Mouse (Mus musculus) spleen, postnatal 36 days (tissue): ENCODE measurements at regions not wholly inside any gene's neighbourhood (a gene's known extent, or its start where the extent isn't known, plus 50 kb on each side); places are given as distances from the start of the nearest gene placed in this dataset.

ENCODE experiments used
- DNase-seq, 2 experiments: peaks; one replicate each; pipeline ENCODE4 v3.0.0; 2022; ENCODE audit warnings: low spot score in 2 of 2, mixed read lengths in 1 of 2

- no peak for DNase-seq
Observed at GRCm38 (mm10) chr8:26688745-26689478, 288.2 kb upstream of the Zfp703 start.

DNA sequence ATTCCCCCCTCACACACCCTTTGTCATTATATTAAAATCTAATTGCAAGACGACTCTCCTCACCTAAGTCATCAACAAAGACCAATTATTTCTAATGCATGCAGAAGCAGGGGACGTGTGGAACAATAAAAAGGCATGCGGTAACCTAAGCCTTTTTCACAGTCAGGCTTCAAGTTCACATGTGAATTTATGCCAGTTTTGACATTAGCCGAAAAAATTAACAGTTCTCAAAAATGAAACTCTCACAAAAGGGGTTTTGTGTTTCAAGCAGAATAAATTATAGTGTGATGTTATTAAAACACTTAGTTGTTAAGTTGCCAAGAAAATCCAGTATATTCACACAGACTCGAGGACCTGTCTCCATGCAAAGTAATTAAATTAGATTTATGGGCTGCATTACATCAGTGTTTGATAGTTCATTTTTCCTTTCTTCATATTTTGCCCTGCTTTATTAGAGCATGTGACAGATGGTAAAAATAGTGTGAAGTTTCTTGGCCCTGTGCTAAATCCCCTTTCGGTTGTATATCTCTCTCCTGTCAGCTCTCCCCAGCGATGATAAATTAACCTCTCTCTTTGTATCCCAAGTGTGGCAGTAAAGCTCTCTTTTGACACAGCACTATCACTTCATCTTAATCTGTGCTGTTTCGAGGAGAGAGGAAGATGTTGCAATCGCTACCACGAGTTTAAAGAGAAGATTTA lies 287.5 kb upstream of the Zfp703 start:
- no peak for DNase-seq

- DNase-seq, result no peak
Observed at GRCm38 (mm10) chr8:26690178-26690735, 286.9 kb upstream of the Zfp703 start.

DNA sequence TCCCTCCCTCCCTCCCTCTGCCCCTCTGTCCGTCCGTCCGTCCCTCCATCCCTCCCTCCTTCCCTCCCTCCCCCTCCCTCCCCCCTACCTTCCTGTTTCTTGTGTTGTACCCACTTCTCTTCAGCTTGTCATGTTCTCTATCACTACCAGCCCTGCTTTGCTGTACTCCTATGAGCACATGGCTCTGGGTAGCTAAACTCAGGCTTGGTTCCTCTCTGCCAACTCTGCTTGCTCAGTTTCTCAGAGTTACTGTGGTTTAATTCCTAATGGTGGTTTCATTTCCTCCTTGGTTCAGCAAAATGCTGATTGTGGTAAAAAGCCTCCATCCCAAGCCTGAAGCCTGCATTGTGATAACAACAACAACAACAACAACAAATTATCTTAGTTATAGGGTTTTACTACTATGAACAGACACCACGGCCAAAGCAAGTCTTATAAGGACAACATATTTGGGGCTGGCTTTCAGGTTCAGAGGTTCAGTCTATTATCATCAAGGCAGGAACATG lies 279.5 kb upstream of the Zfp703 start:
- peak; percentile 36 to 46 for DNase-seq

GRCm38 (mm10) chr8:26698580-26698979 lies 278.5 kb upstream of the Zfp703 start:
- DNase-seq, result peak; percentile 59 to 65

- DNase-seq, result no peak
Observed at GRCm38 (mm10) chr8:26706048-26706767, 270.9 kb upstream of the Zfp703 start.

- no peak for DNase-seq
Observed at GRCm38 (mm10) chr8:26706768-26707156, 270.4 kb upstream of the Zfp703 start.

GRCm38 (mm10) chr8:26713836-26714235 lies 263.3 kb upstream of the Zfp703 start:
- DNase-seq, result no peak

- DNase-seq, result no peak
Observed at GRCm38 (mm10) chr8:26714714-26715113, 262.4 kb upstream of the Zfp703 start.

DNA sequence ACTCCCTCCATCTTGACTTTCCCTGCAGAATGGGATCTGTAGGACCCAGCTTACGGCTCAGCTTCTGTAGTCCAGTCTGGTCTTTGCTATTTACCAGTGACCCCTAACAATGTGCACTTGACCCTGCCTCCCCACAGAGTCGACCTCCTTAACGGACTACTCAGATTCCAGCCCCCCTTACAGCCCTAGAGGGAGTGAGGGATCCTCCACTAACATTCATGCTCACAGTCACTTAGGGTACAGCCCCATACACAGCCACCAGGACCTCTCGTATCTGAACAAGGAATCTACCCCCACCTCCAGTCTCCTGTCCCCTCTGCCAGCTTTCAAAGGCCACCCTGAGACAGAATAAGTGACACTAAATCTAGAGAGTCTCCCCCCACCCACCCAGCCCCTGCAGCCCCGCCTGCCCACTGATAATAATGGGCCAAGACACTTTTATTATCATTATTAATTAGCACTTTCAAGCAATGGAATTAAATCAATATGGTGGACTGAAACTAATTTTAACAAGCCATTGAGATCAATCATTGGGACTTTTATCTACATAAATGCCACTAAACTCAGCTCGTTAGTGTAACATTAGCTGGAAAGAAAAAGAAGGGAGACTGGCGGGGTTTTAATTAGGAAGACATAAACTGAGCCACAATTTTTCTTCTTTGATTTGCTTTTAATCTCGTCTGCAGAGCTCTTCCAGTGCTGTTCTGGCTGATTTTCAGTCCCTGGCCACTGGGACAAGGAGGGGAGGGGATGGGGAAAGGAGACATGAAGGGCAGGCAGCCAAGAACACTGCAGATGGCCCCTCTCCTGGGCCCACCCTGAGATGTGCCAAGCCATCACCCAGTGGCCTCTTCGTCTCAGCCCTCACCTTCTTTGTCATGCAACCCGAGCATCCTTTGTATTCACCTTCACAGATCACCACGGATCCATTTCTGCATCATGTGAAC lies 258.4 kb upstream of the Zfp703 start:
- no peak for DNase-seq

DNA sequence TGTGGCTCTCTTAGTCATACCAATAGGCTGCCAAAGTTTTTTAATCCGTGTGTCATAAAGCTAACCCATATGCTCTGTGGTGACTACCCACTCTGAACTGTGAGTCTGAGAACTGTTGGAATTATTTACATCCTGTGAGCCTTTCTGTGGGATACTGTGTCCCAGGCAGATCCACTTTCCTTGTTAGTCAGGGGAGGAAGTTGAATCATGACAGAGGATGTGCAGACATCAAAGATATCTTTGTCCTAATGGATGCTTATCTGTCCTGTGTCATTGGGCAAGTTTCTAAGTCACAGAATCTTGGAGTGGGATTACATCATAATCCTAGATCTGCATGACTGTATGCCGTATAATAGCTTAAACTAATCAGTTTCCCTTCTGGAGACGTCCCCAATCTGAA lies 254.4 kb upstream of the Zfp703 start:
- DNase-seq, result no peak

DNA sequence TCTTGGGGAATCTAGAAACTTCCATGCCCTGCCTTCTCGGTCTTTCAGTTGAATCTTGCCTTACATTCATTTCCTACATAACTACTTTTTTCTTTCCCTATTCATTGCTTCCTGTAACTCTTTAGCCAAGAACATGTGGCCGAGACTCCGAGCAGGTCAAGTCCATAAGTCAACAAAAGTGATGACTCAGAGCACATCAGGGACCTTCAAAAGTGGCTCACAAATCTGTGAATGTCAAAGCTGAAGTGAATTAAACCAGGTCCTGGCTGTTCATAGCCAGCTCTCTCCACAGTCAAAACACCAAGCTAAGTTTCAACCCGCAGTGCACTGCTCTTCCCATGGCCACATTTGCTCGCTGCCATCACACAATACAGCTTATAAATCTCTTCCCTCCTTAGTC lies 252.5 kb upstream of the Zfp703 start:
- no peak for DNase-seq

GRCm38 (mm10) chr8:26725521-26725920 lies 251.6 kb upstream of the Zfp703 start:
- DNase-seq, result no peak

GRCm38 (mm10) chr8:26729351-26729750 lies 247.8 kb upstream of the Zfp703 start:
- DNase-seq, result no peak

DNA sequence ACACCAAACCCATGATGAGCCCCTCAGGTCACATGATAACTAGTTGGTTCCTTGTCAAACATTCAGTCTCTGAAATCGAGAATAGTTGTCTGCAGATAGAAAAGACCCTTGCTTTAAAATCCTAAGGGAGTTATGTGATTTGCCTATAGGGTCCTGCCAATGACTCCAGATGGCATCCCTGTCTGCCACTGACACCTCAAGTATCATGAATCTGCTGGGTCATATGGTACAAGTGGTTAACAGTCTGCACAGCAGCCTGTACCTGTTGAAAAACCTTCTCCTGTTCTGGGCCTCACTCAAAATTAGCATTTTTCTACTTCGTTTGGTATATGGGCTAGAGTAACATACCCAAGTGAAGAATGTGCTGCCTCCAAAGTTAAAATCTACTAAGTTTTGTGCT lies 246.0 kb upstream of the Zfp703 start:
- DNase-seq, result no peak

DNA sequence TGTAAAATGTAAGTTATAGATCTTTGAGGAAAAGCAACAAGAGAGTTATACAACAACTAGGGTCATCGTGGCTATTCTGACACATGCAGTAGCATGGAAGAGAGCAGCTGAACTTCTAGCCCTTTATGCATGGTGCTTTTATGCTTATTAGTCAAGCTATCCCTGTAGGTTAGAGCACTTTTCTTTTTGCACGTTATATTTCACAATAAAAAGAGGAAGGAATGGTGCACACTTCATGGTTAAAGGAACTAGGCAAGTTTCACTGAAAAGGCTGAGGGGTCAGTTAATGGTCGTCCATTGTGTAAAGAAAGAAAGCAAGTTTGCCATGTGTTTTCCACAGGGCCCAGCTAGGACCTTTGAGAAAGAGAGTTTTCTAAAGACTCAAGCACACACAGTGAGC lies 232.7 kb upstream of the Zfp703 start:
- no peak for DNase-seq

DNA sequence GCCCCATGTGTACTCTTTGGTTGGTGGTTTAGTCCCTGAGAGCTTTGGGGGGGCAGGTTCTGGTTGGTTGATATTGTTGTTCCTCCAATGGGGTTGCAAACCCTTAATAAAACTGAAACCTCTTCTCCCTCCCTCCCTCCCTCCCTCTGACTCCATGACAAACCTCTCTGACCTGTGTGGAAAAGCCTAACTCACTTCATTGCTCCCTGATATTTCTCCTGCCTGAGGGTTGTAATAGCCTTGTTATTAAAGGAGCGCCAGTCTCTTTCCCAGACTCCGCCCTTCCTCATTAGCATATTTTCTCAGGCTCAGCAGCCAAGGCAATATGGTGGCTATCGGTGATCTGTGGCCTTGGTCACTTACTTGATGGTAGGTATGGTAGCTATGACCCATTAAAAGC lies 230.3 kb upstream of the Zfp703 start:
- DNase-seq, result no peak

DNA sequence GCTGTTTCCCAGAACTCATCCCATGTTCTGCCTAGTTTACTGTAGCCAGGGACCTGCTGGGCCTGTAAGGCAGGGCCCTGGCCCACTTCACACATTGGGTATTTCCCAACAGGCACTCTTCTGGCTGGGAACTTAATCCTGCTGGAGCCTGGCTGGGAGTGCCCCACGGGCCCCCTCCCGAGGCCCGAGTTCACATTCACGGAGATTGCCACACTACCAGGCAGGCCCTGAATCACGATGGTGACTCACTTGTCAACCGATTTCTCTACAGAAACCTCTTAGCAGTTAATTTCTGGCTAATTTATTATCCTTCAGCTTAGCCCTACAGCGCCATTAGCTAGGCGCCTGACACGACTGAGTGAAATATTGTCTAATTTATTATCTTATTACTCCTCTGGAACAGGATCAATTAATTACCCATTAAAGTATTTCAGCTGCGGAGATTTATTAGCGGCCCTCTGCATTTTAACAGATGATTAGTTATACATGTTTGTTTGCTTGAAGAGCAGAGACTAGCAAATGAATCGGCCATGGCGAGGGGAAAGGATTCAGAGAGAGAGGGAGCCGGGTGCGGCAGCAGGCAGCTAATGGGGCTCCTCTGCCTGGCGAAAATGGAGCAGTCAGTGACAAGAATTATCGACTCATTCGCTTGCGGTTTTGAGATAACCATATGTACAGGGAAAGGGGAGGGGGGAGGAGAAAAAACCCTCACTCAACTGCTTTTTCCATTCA lies 229.7 kb upstream of the Zfp703 start:
- no peak for DNase-seq

- DNase-seq, result no peak
Observed at GRCm38 (mm10) chr8:26748161-26748971, 228.8 kb upstream of the Zfp703 start.

GRCm38 (mm10) chr8:26748972-26749291 lies 228.2 kb upstream of the Zfp703 start:
- no peak for DNase-seq
